Mouse (Mus musculus): ENCODE results near the gene Tfip11.

DNA sequence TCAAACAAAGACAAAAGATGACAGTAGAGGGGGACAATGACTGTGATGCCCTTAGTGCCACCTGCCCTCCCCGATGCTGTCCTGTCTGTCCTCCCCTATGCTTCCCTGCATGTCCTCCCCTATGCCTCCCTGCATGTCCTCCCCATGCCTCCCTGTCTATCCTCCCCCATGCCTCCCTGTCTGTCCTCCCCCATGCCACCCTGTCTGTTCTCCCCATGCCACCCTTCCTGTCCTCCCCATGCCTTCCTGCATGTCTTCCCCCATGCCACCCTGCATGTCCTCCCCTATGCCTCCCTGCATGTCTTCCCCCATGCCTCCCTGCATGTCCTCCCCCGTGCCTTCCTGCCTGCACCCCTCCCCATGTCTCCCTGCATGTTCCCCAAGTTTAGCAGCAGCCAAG, 26.0 kb upstream of the Tfip11 start:
- TF ChIP-seq EP300 (IDR thresholded peaks at IDR 0.05; ENCODE audit: insufficient read depth, low read depth, low read length) = no peak
- TF ChIP-seq CTCF (IDR thresholded peaks at IDR 0.05; ENCODE audit: low read depth, low read length) = no peak
- no peak for TF ChIP-seq POLR2A (IDR thresholded peaks at IDR 0.05; ENCODE audit: insufficient read depth, low read length)
